Mouse (Mus musculus): ENCODE measurements around the gene Natd1. TPM values are rescaled to one million over a fixed set of nuclear protein-coding genes. Genes with fewer than 3 reads are reported as not detected.
"Not testable (repeated sequence)": the region's sequence is repeated elsewhere in the genome, so short reads cannot be mapped to it uniquely, and the experiment has no call there.

Gene Natd1
- polyA plus RNA-seq, 1 experiment from 2014 or later = 19.8 TPM

GRCm38 (mm10) chr11:60886986-60887385 is 27.6 kb downstream of the Natd1 start:
- not testable (repeated sequence) for ATAC-seq (ENCODE audit: extremely low read depth, insufficient number of reproducible peaks, low FRiP score, low TSS enrichment); H3K4me2 ChIP-seq; H3K4me3 ChIP-seq; H3K36me3 ChIP-seq; H3K9me3 ChIP-seq; H3K27me3 ChIP-seq (replicated peaks)
- 83% methylated on average over 3 of the region's 3 CpGs for WGBS
- Histone ChIP-seq H3K4me1 (peaks cover 27% of the 10 kb centered on the region), H3K9ac (0 out of 2 replicates have a peak overlapping the region, but pooled peaks have one; percentile 25), H3K27ac (replicated peaks) (peak overlapping the region; percentile 32)

- Histone ChIP-seq H3K27me3 (replicated peaks) (no peaks in the 10 kb centered on the region), H3K36me3 (peaks cover 8% of the 10 kb centered on the region), H3K4me2 (no peak overlapping the region), H3K4me1 (peaks cover 26% of the 10 kb centered on the region), H3K9me3 (no peaks in the 10 kb centered on the region), H3K27ac (replicated peaks) (no peak overlapping the region), H3K9ac (no peak overlapping the region), H3K4me3 (no peak overlapping the region)
- no peak for ATAC-seq (ENCODE audit: extremely low read depth, insufficient number of reproducible peaks, low FRiP score, low TSS enrichment)
- 70% methylated on average over 3 of the region's 3 CpGs for WGBS
Observed at GRCm38 (mm10) chr11:60882386-60882785, 32.2 kb downstream of the Natd1 start.

GRCm38 (mm10) chr11:60880559-60880958 is 34.0 kb downstream of the Natd1 start:
- Histone ChIP-seq H3K27me3 (replicated peaks) (no peaks in the 10 kb centered on the region), H3K9me3 (no peaks in the 10 kb centered on the region), H3K4me2 (0 out of 2 replicates have a peak overlapping the region, but pooled peaks have one; percentile 83), H3K9ac (no peak overlapping the region), H3K27ac (replicated peaks) (no peak overlapping the region), H3K4me1 (peaks cover 38% of the 10 kb centered on the region), H3K36me3 (peaks cover 8% of the 10 kb centered on the region), H3K4me3 (no peak overlapping the region)
- ATAC-seq (ENCODE audit: extremely low read depth, insufficient number of reproducible peaks, low FRiP score, low TSS enrichment) = no peak
- 90% methylated on average over 4 of the region's 4 CpGs for WGBS

GRCm38 (mm10) chr11:60879423-60879822 is 35.1 kb downstream of the Natd1 start:
- H3K4me2 ChIP-seq = peak overlapping the region; percentile 83
- peaks cover 48% of the 10 kb centered on the region for H3K4me1 ChIP-seq
- H3K9me3 ChIP-seq = no peaks in the 10 kb centered on the region
- peak overlapping the region; percentile 98 for H3K27ac ChIP-seq (replicated peaks)
- no peak for ATAC-seq (ENCODE audit: extremely low read depth, insufficient number of reproducible peaks, low FRiP score, low TSS enrichment)
- H3K36me3 ChIP-seq = peaks cover 13% of the 10 kb centered on the region
- peak overlapping the region; percentile 98 for H3K9ac ChIP-seq
- H3K4me3 ChIP-seq = peak overlapping the region; percentile 99
- no peaks in the 10 kb centered on the region for H3K27me3 ChIP-seq (replicated peaks)
- 2% methylated on average over 11 of the region's 11 CpGs for WGBS

- Histone ChIP-seq H3K9me3 (no peaks in the 10 kb centered on the region), H3K4me1 (peaks cover 49% of the 10 kb centered on the region), H3K27ac (replicated peaks) (peak within 1 kb of the TSS; percentile 98), H3K36me3 (peaks cover 14% of the 10 kb centered on the region), H3K9ac (peak within 1 kb of the TSS; percentile 98), H3K4me3 (peak within 1 kb of the TSS; percentile 99), H3K27me3 (replicated peaks) (no peaks in the 10 kb centered on the region), H3K4me2 (peak within 1 kb of the TSS; percentile 83)
- under 1% methylated on average over 62 of the region's 62 CpGs for WGBS
- peak; percentile 90 for ATAC-seq (ENCODE audit: extremely low read depth, insufficient number of reproducible peaks, low FRiP score, low TSS enrichment)
Observed at GRCm38 (mm10) chr11:60878675-60879294, 35.8 kb downstream of the Natd1 start, which contains the start of gene Tmem11. Tmem11 (minus strand) TSS chr11:60879272.

- peak; percentile 56 for ATAC-seq (ENCODE audit: extremely low read depth, insufficient number of reproducible peaks, low FRiP score, low TSS enrichment)
- H3K36me3 ChIP-seq = peaks cover 14% of the 10 kb centered on the region
- under 1% methylated on average over 49 of the region's 52 CpGs for WGBS
- peak overlapping the region; percentile 98 for H3K27ac ChIP-seq (replicated peaks)
- peak overlapping the region; percentile 83 for H3K4me2 ChIP-seq
- peak overlapping the region; percentile 98 for H3K9ac ChIP-seq
- peaks cover 56% of the 10 kb centered on the region for H3K4me1 ChIP-seq
- no peaks in the 10 kb centered on the region for H3K9me3 ChIP-seq
- peak overlapping the region; percentile 99 for H3K4me3 ChIP-seq
- no peaks in the 10 kb centered on the region for H3K27me3 ChIP-seq (replicated peaks)
Observed at GRCm38 (mm10) chr11:60878056-60878612, 36.4 kb downstream of the Natd1 start.

- 0 out of 2 replicates have a peak overlapping the region, but pooled peaks have one; percentile 6 for H3K27ac ChIP-seq (replicated peaks)
- H3K36me3 ChIP-seq = peaks cover 19% of the 10 kb centered on the region
- no peak overlapping the region for H3K4me3 ChIP-seq
- H3K9me3 ChIP-seq = no peaks in the 10 kb centered on the region
- peaks cover 91% of the 10 kb centered on the region for H3K4me1 ChIP-seq
- 77% methylated on average over 6 of the region's 6 CpGs for WGBS
- H3K4me2 ChIP-seq = no peak overlapping the region
- ATAC-seq (ENCODE audit: extremely low read depth, insufficient number of reproducible peaks, low FRiP score, low TSS enrichment) = no peak
- peak overlapping the region; percentile 48 for H3K9ac ChIP-seq
- no peaks in the 10 kb centered on the region for H3K27me3 ChIP-seq (replicated peaks)
Observed at GRCm38 (mm10) chr11:60873101-60873500, 41.4 kb downstream of the Natd1 start.

- Histone ChIP-seq H3K36me3 (peaks cover 27% of the 10 kb centered on the region), H3K9me3 (no peaks in the 10 kb centered on the region), H3K27me3 (replicated peaks) (no peaks in the 10 kb centered on the region), H3K27ac (replicated peaks) (peak overlapping the region; percentile 51), H3K4me1 (peaks cover 95% of the 10 kb centered on the region), H3K4me3 (no peak overlapping the region), H3K9ac (no peak overlapping the region), H3K4me2 (peak overlapping the region; percentile 28; the same call in 1 of the 2 replicates)
- WGBS = 28% methylated on average over 4 of the region's 4 CpGs
- no peak for ATAC-seq (ENCODE audit: extremely low read depth, insufficient number of reproducible peaks, low FRiP score, low TSS enrichment)
Observed at GRCm38 (mm10) chr11:60871409-60871808, 43.1 kb downstream of the Natd1 start.

- H3K9ac ChIP-seq; H3K4me2 ChIP-seq; H3K9me3 ChIP-seq; H3K4me3 ChIP-seq; H3K27ac ChIP-seq (replicated peaks); ATAC-seq (ENCODE audit: extremely low read depth, insufficient number of reproducible peaks, low FRiP score, low TSS enrichment); H3K27me3 ChIP-seq (replicated peaks): not testable (repeated sequence)
- WGBS = 93% methylated on average over 6 of the region's 6 CpGs
- H3K36me3 ChIP-seq = peaks cover 30% of the 10 kb centered on the region
- H3K4me1 ChIP-seq = peaks cover 92% of the 10 kb centered on the region
Observed at GRCm38 (mm10) chr11:60869471-60869870, 45.1 kb downstream of the Natd1 start.

GRCm38 (mm10) chr11:60867904-60868303 is 46.6 kb downstream of the Natd1 start:
- no peaks in the 10 kb centered on the region for H3K9me3 ChIP-seq
- 70% methylated on average over 8 of the region's 8 CpGs for WGBS
- H3K4me1 ChIP-seq = peaks cover 92% of the 10 kb centered on the region
- no peak overlapping the region for H3K4me3 ChIP-seq
- no peak overlapping the region for H3K27ac ChIP-seq (replicated peaks)
- peaks cover 45% of the 10 kb centered on the region for H3K36me3 ChIP-seq
- H3K27me3 ChIP-seq (replicated peaks) = no peaks in the 10 kb centered on the region
- H3K4me2 ChIP-seq = no peak overlapping the region
- H3K9ac ChIP-seq = no peak overlapping the region
- no peak for ATAC-seq (ENCODE audit: extremely low read depth, insufficient number of reproducible peaks, low FRiP score, low TSS enrichment)

- H3K36me3 ChIP-seq = peaks cover 49% of the 10 kb centered on the region
- no peak overlapping the region for H3K4me3 ChIP-seq
- no peak overlapping the region for H3K9ac ChIP-seq
- WGBS = 85% methylated on average over 3 of the region's 3 CpGs
- H3K4me2 ChIP-seq = no peak overlapping the region
- peaks cover 91% of the 10 kb centered on the region for H3K4me1 ChIP-seq
- no peak for ATAC-seq (ENCODE audit: extremely low read depth, insufficient number of reproducible peaks, low FRiP score, low TSS enrichment)
- H3K9me3 ChIP-seq = no peaks in the 10 kb centered on the region
- no peak overlapping the region for H3K27ac ChIP-seq (replicated peaks)
- H3K27me3 ChIP-seq (replicated peaks) = no peaks in the 10 kb centered on the region
Observed at GRCm38 (mm10) chr11:60867456-60867855, 47.1 kb downstream of the Natd1 start.

GRCm38 (mm10) chr11:60866021-60866420 is 48.5 kb downstream of the Natd1 start:
- no peak for ATAC-seq (ENCODE audit: extremely low read depth, insufficient number of reproducible peaks, low FRiP score, low TSS enrichment)
- 61% methylated on average over 2 of the region's 2 CpGs for WGBS
- H3K4me1 ChIP-seq = peaks cover 85% of the 10 kb centered on the region

More at GRCm38 (mm10) chr11:60866021-60866420, 48.5 kb downstream of the Natd1 start:
- no peak overlapping the region for H3K27ac ChIP-seq (replicated peaks)
- no peak overlapping the region for H3K4me3 ChIP-seq
- H3K27me3 ChIP-seq (replicated peaks) = no peaks in the 10 kb centered on the region
- H3K9ac ChIP-seq = no peak overlapping the region
- peaks cover 64% of the 10 kb centered on the region for H3K36me3 ChIP-seq
- H3K4me2 ChIP-seq = no peak overlapping the region
- no peaks in the 10 kb centered on the region for H3K9me3 ChIP-seq
